Comparison of ENCODE assay signal across 8 mouse cellular contexts in the genomic region with DNA sequence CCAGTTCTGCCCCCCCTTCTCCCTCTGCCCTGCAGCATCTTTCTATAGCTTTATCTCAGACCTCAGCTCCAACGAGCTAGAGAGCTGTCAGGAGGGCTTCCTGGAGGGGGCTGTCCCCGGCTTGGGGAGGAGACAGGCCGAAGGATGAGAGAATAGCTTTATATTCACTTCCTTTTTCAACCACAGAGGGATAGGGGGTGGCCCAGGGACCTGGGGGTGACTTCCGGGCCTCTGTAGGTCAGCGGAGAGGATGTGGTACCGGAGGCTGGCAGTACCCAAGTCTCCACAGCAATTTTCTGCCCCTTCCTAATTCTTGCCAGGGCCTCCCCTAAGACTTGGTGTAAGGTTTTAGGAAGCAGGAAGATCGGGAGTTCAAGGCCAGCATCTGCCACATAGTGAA. TPM values are rescaled to one million over a fixed set of nuclear protein-coding genes. Genes with fewer than 3 reads are reported as not detected.
DNase-seq lines count a peak whose midpoint lies in the region; ATAC-seq lines count a peak whose summit lies in the region.
"Had no signal": no experiment of that assay in that cellular context is flagged by ENCODE, and none has a peak within 500 bp of the region (broad histone marks: within the 10 kb centered on the region; RNA-seq: fewer than 3 reads in every experiment).

No protein-coding gene starts in this region.

- no peak for ATAC-seq in neural tube, embryonic 13.5 days (ENCODE audit: low read depth)
- no peak for ATAC-seq in midbrain, embryonic 13.5 days

- peak overlapping the region; percentile 44 for H3K9ac ChIP-seq in neural tube, embryonic 13.5 days
- no peak overlapping the region; the same call in 1 of the 2 replicates for H3K9ac ChIP-seq in midbrain, embryonic 13.5 days (replicated peaks)

- H3K27ac ChIP-seq in neural tube, embryonic 13.5 days (replicated peaks) = no peak overlapping the region
- H3K27ac ChIP-seq in midbrain, embryonic 13.5 days = no peak overlapping the region

- no peak overlapping the region for H3K4me2 ChIP-seq in neural tube, embryonic 13.5 days
- 0 out of 2 replicates have a peak overlapping the region, but pooled peaks have one; percentile 9 for H3K4me2 ChIP-seq in midbrain, embryonic 13.5 days (replicated peaks)

- DNase-seq in neural tube, embryonic 10.5 days (ENCODE audit: extremely low spot score, low spot score) = no peak
- DNase-seq in induced T-regulatory cell, adult 2 months (ENCODE audit: low read depth) = peak; percentile 82
- no peak for DNase-seq in right cerebral cortex, postnatal 4 days
- no peak for DNase-seq in kidney, adult 11 months
- no peak for DNase-seq in left cerebral cortex, adult 8-10 months (ENCODE audit: low spot score in 2 of 2)

- WGBS in neural tube, embryonic 13.5 days = 84% methylated on average over 7 of the region's 7 CpGs
- WGBS in midbrain, embryonic 13.5 days = 83% methylated on average over 7 of the region's 7 CpGs

- H3K4me1 ChIP-seq in neural tube, embryonic 13.5 days (replicated peaks) = peaks cover 45% of the 10 kb centered on the region
- peaks cover 39% of the 10 kb centered on the region for H3K4me1 ChIP-seq in midbrain, embryonic 13.5 days (replicated peaks)

- no peaks in the 10 kb centered on the region for H3K27me3 ChIP-seq in neural tube, embryonic 13.5 days
- no peaks in the 10 kb centered on the region for H3K27me3 ChIP-seq in midbrain, embryonic 13.5 days

- H3K36me3 ChIP-seq in neural tube, embryonic 13.5 days = peaks cover 27% of the 10 kb centered on the region
- H3K36me3 ChIP-seq in midbrain, embryonic 13.5 days = peaks cover 28% of the 10 kb centered on the region

- H3K9me3 ChIP-seq in neural tube, embryonic 13.5 days = no peaks in the 10 kb centered on the region
- H3K9me3 ChIP-seq in midbrain, embryonic 13.5 days = no peaks in the 10 kb centered on the region

- no peak overlapping the region for H3K4me3 ChIP-seq in neural tube, embryonic 13.5 days
- H3K4me3 ChIP-seq in midbrain, embryonic 13.5 days (replicated peaks) = no peak overlapping the region

RNA-seq across cellular contexts. Expression of a gene that starts 2.5 kb away (rescaled TPM):
- 80.0 and 81.9 TPM in 2 replicates for polyA plus RNA-seq in neural tube, embryonic 13.5 days (2015; fragmentation: Nextera tagmentation; extraction: Ambion mirVana)
- 69.1 and 75.4 TPM in 2 replicates for polyA plus RNA-seq in midbrain, embryonic 13.5 days (2015; fragmentation: Nextera tagmentation; extraction: Ambion mirVana)
- 10 to 100 TPM; 28.5 to 34.5 (median 30.6) TPM for total RNA-seq in left cerebral cortex, adult 8-10 months (2022)

RNA-seq across cellular contexts. Expression of a gene that starts 17.6 kb away (rescaled TPM):
- 79.6 and 79.7 TPM in 2 replicates for polyA plus RNA-seq in neural tube, embryonic 13.5 days (2015; fragmentation: Nextera tagmentation; extraction: Ambion mirVana)
- polyA plus RNA-seq in midbrain, embryonic 13.5 days (2015; fragmentation: Nextera tagmentation; extraction: Ambion mirVana) = 60.9 and 66.6 TPM in 2 replicates
- 10 to 100 TPM; 57.1 to 62.1 (median 59.4) TPM for total RNA-seq in left cerebral cortex, adult 8-10 months (2022)

RNA-seq across cellular contexts. Expression of a gene that starts 23.0 kb away (rescaled TPM):
- polyA plus RNA-seq in neural tube, embryonic 13.5 days (2015; fragmentation: Nextera tagmentation; extraction: Ambion mirVana) = 143 and 149 TPM in 2 replicates
- polyA plus RNA-seq in midbrain, embryonic 13.5 days (2015; fragmentation: Nextera tagmentation; extraction: Ambion mirVana) = 26.3 and 28.3 TPM in 2 replicates
- total RNA-seq in left cerebral cortex, adult 8-10 months (2022) = 100 to 1,000 TPM; 784 to 869 (median 811) TPM

RNA-seq across cellular contexts. Expression of a gene that starts 40.6 kb away (rescaled TPM):
- not detected in 2 replicates for polyA plus RNA-seq in neural tube, embryonic 13.5 days (2015; fragmentation: Nextera tagmentation; extraction: Ambion mirVana)
- not detected in 2 replicates for polyA plus RNA-seq in midbrain, embryonic 13.5 days (2015; fragmentation: Nextera tagmentation; extraction: Ambion mirVana)
- total RNA-seq in left cerebral cortex, adult 8-10 months (2022) = under 1 TPM in 2 of 4 experiments, not detected in 2; 0.11 to 0.19 TPM
- polyA plus RNA-seq: intestine, embryonic 14.5 days had no signal

RNA-seq across cellular contexts. Expression of a gene that starts 44.5 kb away (rescaled TPM):
- polyA plus RNA-seq in neural tube, embryonic 13.5 days (2015; fragmentation: Nextera tagmentation; extraction: Ambion mirVana) = 7.0 and 8.2 TPM in 2 replicates
- polyA plus RNA-seq in midbrain, embryonic 13.5 days (2015; fragmentation: Nextera tagmentation; extraction: Ambion mirVana) = 17.3 and 20.7 TPM in 2 replicates
- total RNA-seq in left cerebral cortex, adult 8-10 months (2022) = 10 to 100 TPM in 1 of 4 experiments, 1 to 10 TPM in 3; 6.8 to 11.9 (median 7.1) TPM
